Mouse (Mus musculus): ENCODE measurements around the gene Myh10.

DNA sequence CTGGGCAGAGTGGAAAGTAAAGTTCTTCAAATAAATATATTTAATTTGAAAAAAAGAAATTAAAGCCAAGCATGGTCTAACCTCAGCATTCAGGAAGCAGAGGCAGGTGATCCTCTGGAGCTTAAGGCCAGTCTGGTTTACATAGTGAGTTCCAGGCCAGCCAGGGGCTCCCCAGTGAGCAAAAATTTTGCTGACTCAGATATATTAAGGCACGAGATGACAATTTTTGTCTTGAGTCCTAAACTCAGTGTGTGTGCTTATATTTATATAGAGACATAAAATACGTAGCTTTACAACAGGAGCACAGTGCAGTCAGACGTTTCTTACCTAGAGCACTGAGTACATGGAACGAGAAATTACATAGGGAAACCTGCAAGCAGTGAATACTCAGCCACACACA, 69.8 kb downstream of the Myh10 start:
- no peak for TF ChIP-seq POLR2A (IDR thresholded peaks at IDR 0.05; ENCODE audit: insufficient read length, low read depth)
- TF ChIP-seq USF1 (IDR thresholded peaks at IDR 0.05; ENCODE audit: low read depth): no peak
- TF ChIP-seq POLR2AphosphoS2 (IDR thresholded peaks at IDR 0.05; ENCODE audit: insufficient read length, low read depth): no peak
- no peak for TF ChIP-seq CEBPB (IDR thresholded peaks at IDR 0.05; ENCODE audit: insufficient read depth, poor library complexity, severe bottlenecking)
- TF ChIP-seq MAX (IDR thresholded peaks at IDR 0.05; ENCODE audit: low read depth): no peak
- TF ChIP-seq TCF3 (IDR thresholded peaks at IDR 0.05; ENCODE audit: insufficient read length, low read depth): no peak
- no peak for TF ChIP-seq MYOG (IDR thresholded peaks at IDR 0.05; ENCODE audit: control insufficient read depth in 1 of 3, insufficient read depth in 1 of 3, insufficient read length in 2 of 3, low read depth in 2 of 3)
- no peak for TF ChIP-seq E2F4 (IDR thresholded peaks at IDR 0.05; ENCODE audit: insufficient read depth)
- TF ChIP-seq TCF12 (IDR thresholded peaks at IDR 0.05; ENCODE audit: insufficient read depth, poor library complexity, severe bottlenecking): no peak
- TF ChIP-seq SRF (IDR thresholded peaks at IDR 0.05; ENCODE audit: control insufficient read depth, insufficient read length, low read depth): no peak
- no peak for TF ChIP-seq REST (IDR thresholded peaks at IDR 0.05; ENCODE audit: insufficient read depth, insufficient read length)

Data from myocyte (in vitro differentiated cells).